Mouse (Mus musculus): ENCODE data around the gene Egfl7.

GRCm38 (mm10) chr2:26591416-26591815 lies 11.6 kb downstream of the Egfl7 start:
- TF ChIP-seq CTCF (IDR thresholded peaks at IDR 0.05; ENCODE audit: borderline replicate concordance, control insufficient read depth, extremely low read depth, insufficient read depth, low read length, poor library complexity) (no peak), POLR2A (IDR thresholded peaks at IDR 0.05; ENCODE audit: control insufficient read depth, extremely low read depth, insufficient read depth, low read length, poor library complexity) (no peak)

Data from thymus, adult 2 months (tissue).